In genomic region chr8:108729667-108730329, GRCm38 (mm10) we compare ENCODE assay signal across 16 mouse cellular contexts.
DNase-seq lines count a peak whose midpoint lies in the region; ATAC-seq and TF ChIP-seq lines count a peak whose summit lies in the region.
"Had no signal": no experiment of that assay in that cellular context is flagged by ENCODE, and none has a peak within 500 bp of the region (broad histone marks: within the 10 kb centered on the region; RNA-seq: fewer than 3 reads in every experiment).

No protein-coding gene starts in this region.

- no peak overlapping the region for H3K4me2 ChIP-seq in kidney, embryonic 15.5 days
- no peak overlapping the region for H3K4me2 ChIP-seq in stomach, embryonic 16.5 days (ENCODE audit: low read depth, low read length)
- no peak overlapping the region; the same call in 1 of the 2 replicates for H3K4me2 ChIP-seq in stomach, postnatal 0 days (replicated peaks; ENCODE audit: low read depth)
- H3K4me2 ChIP-seq: heart, embryonic 11.5 days; hindbrain, embryonic 13.5 days; lung, embryonic 15.5 days had no signal

- no peak for TF ChIP-seq EP300 in stomach, postnatal 0 days (optimal IDR thresholded peaks at IDR 0.05)

- TF ChIP-seq POLR2A in cerebellum, adult 2 months (IDR thresholded peaks at IDR 0.05; ENCODE audit: borderline replicate concordance, insufficient read depth, low read length): no peak

- no peak overlapping the region for H3K4me3 ChIP-seq in kidney, embryonic 15.5 days (replicated peaks)
- H3K4me3 ChIP-seq in stomach, embryonic 16.5 days (replicated peaks; ENCODE audit: low read length): no peak overlapping the region
- H3K4me3 ChIP-seq in stomach, postnatal 0 days (ENCODE audit: low read depth, low read length): no peak overlapping the region
- H3K4me3 ChIP-seq in cerebellum, adult 2 months (replicated peaks; ENCODE audit: insufficient read depth, low read depth, low read length): no peak overlapping the region
- H3K4me3 ChIP-seq: hindbrain, embryonic 13.5 days; lung, embryonic 15.5 days had no signal

- H3K9me3 ChIP-seq in kidney, embryonic 15.5 days (replicated peaks): no peaks in the 10 kb centered on the region
- no peaks in the 10 kb centered on the region for H3K9me3 ChIP-seq in stomach, embryonic 16.5 days (replicated peaks; ENCODE audit: control insufficient read depth, low read length)
- H3K9me3 ChIP-seq in stomach, postnatal 0 days (ENCODE audit: control insufficient read depth, low read length): no peaks in the 10 kb centered on the region
- H3K9me3 ChIP-seq: hindbrain, embryonic 13.5 days; lung, embryonic 15.5 days had no signal

- TF ChIP-seq CTCF in stomach, postnatal 0 days (IDR thresholded peaks at IDR 0.05; ENCODE audit: low read depth): no peak
- TF ChIP-seq CTCF in cerebellum, adult 2 months (IDR thresholded peaks at IDR 0.05; ENCODE audit: borderline replicate concordance, insufficient read depth, low read depth, low read length): no peak

- H3K9ac ChIP-seq in kidney, embryonic 15.5 days: no peak overlapping the region
- peak overlapping the region; percentile 35; the same call in 1 of the 2 replicates for H3K9ac ChIP-seq in stomach, embryonic 16.5 days (ENCODE audit: low read length)
- H3K9ac ChIP-seq in stomach, postnatal 0 days (ENCODE audit: low read length): no peak overlapping the region
- H3K9ac ChIP-seq: hindbrain, embryonic 13.5 days; lung, embryonic 15.5 days had no signal

- H3K27ac ChIP-seq in kidney, embryonic 15.5 days: peak overlapping the region; percentile 52; the same call in 1 of the 2 replicates
- H3K27ac ChIP-seq in stomach, embryonic 16.5 days (ENCODE audit: low read length): peak overlapping the region; percentile 14; the same call in 1 of the 2 replicates
- H3K27ac ChIP-seq in stomach, postnatal 0 days (replicated peaks): no peak overlapping the region
- H3K27ac ChIP-seq in cerebellum, adult 2 months (ENCODE audit: insufficient read depth, low read length): no peak overlapping the region
- H3K27ac ChIP-seq: hindbrain, embryonic 13.5 days; lung, embryonic 15.5 days had no signal

- WGBS in kidney, embryonic 15.5 days: 28% methylated on average over 12 of the region's 12 CpGs
- 31% methylated on average over 12 of the region's 12 CpGs for WGBS in stomach, embryonic 16.5 days
- 48% methylated on average over 11 of the region's 12 CpGs for WGBS in stomach, postnatal 0 days
- WGBS in cerebellum, adult 2 months: 54% methylated on average over 12 of the region's 12 CpGs

- H3K4me1 ChIP-seq in kidney, embryonic 15.5 days: peaks cover 98% of the 10 kb centered on the region
- peaks cover 84% of the 10 kb centered on the region for H3K4me1 ChIP-seq in stomach, embryonic 16.5 days (ENCODE audit: control insufficient read depth, insufficient read depth, low read length)
- peaks cover 22% of the 10 kb centered on the region for H3K4me1 ChIP-seq in stomach, postnatal 0 days (replicated peaks; ENCODE audit: control insufficient read depth, insufficient read depth)
- no peaks in the 10 kb centered on the region for H3K4me1 ChIP-seq in cerebellum, adult 2 months (ENCODE audit: control insufficient read depth, insufficient read depth, low read length)

- no peak for ATAC-seq in kidney, embryonic 15.5 days (replicated peaks; ENCODE audit: low FRiP score)
- ATAC-seq in stomach, embryonic 16.5 days (ENCODE audit: insufficient read depth, low FRiP score): no peak
- ATAC-seq in stomach, postnatal 0 days (ENCODE audit: low FRiP score, low TSS enrichment): no peak
- ATAC-seq in hematopoietic stem cell, adult 5-6 weeks (replicated peaks in 1 of 2; ENCODE audit: insufficient read depth in 1 of 2, low FRiP score in 2 of 2, low TSS enrichment in 1 of 2, low read depth in 1 of 2, poor library complexity in 2 of 2, severe bottlenecking in 2 of 2): peak; percentile 54 to 61
- no peak for ATAC-seq in frontal cortex, adult (ENCODE audit: low TSS enrichment)
- ATAC-seq: intestine, postnatal 0 days; Patski had no signal

- no peak for DNase-seq in kidney, postnatal 36 days
- DNase-seq in stomach, postnatal 0 days (ENCODE audit: low spot score): no peak
- no peak for DNase-seq in cerebellum, adult 2 months
- DNase-seq in spleen, adult 18-20 months: no peak
- DNase-seq: adrenal gland, adult 8-10 months; right cerebral cortex, postnatal 4 days; thymus, postnatal 36 days had no signal

- H3K27me3 ChIP-seq in kidney, embryonic 15.5 days: no peaks in the 10 kb centered on the region
- H3K27me3 ChIP-seq in stomach, embryonic 16.5 days (ENCODE audit: control insufficient read depth, insufficient read depth, low read length): no peaks in the 10 kb centered on the region
- no peaks in the 10 kb centered on the region for H3K27me3 ChIP-seq in stomach, postnatal 0 days (ENCODE audit: control insufficient read depth, insufficient read depth, low read length)
- no peaks in the 10 kb centered on the region; the same call in 1 of the 2 replicates for H3K27me3 ChIP-seq in cerebellum, adult 2 months (ENCODE audit: control insufficient read depth, insufficient read depth, low read length)
- H3K27me3 ChIP-seq: lung, embryonic 15.5 days; Patski had no signal

- no peaks in the 10 kb centered on the region for H3K36me3 ChIP-seq in kidney, embryonic 15.5 days
- H3K36me3 ChIP-seq in stomach, embryonic 16.5 days (ENCODE audit: control insufficient read depth, insufficient read depth, low read length): no peaks in the 10 kb centered on the region
- H3K36me3 ChIP-seq in stomach, postnatal 0 days (ENCODE audit: control insufficient read depth, insufficient read depth, low read length): no peaks in the 10 kb centered on the region
- H3K36me3 ChIP-seq: hindbrain, embryonic 13.5 days; lung, embryonic 15.5 days had no signal

Comparison
In these comparisons a context has a peak if more than half of its experiments do, and no peak if none do; other contexts are left out.
1. H3K27ac ChIP-seq: peak in kidney, embryonic 15.5 days (single experiment) and stomach, embryonic 16.5 days (single experiment); none in stomach, postnatal 0 days (single experiment) and cerebellum, adult 2 months (single experiment).
2. ATAC-seq: peak in hematopoietic stem cell, adult 5-6 weeks (2 of 2); none in kidney, embryonic 15.5 days (single experiment), stomach, embryonic 16.5 days (single experiment), stomach, postnatal 0 days (single experiment) and frontal cortex, adult (single experiment).